Mouse (Mus musculus) embryonic facial prominence, embryonic 11.5 days (tissue): ENCODE results near the gene Nhp2. TPM values are rescaled to one million over a fixed set of nuclear protein-coding genes. Genes with fewer than 3 reads are reported as not detected.

Source experiments
- ATAC-seq: fragments of 200-750 bp; cut with Nextera tagmentation; replicated peaks from 2 replicates; pipeline ENCODE4 v1.8.0; 2017; ENCODE audit warnings: low read depth; ENCODE audit not compliant: insufficient number of reproducible peaks, low FRiP score, low TSS enrichment
- DNase-seq: peaks from one replicate; pipeline ENCODE4 v3.0.0-alpha.2; 2015; ENCODE audit warnings: low spot score
- H3K27ac ChIP-seq: fragments of 300-500 bp; sonication (generic); replicated peaks from 2 replicates; pipeline ENCODE4 v1.5.1; 2014; ENCODE audit warnings: mild to moderate bottlenecking, low read depth, low read length, control low read depth
- H3K27me3 ChIP-seq: fragments of 300-500 bp; sonication (generic); 2 replicates; pipeline ENCODE4 v1.6.1; 2014; ENCODE audit warnings: mild to moderate bottlenecking, low read length, moderate library complexity, mixed read lengths; ENCODE audit not compliant: control insufficient read depth, insufficient read depth
- H3K36me3 ChIP-seq: fragments of 300-500 bp; sonication (generic); replicated peaks from 2 replicates; pipeline ENCODE4 v1.6.1; 2014; ENCODE audit warnings: low read depth, mild to moderate bottlenecking, low read length, moderate library complexity, mixed read lengths; ENCODE audit not compliant: control insufficient read depth, insufficient read depth
- H3K4me1 ChIP-seq: fragments of 300-500 bp; sonication (generic); 2 replicates; pipeline ENCODE4 v1.6.1; 2014; ENCODE audit warnings: low read length, mixed read lengths; ENCODE audit not compliant: control insufficient read depth, insufficient read depth
- H3K4me2 ChIP-seq: fragments of 300-500 bp; sonication (generic); 2 replicates; pipeline ENCODE4 v1.6.1; 2014; ENCODE audit warnings: low read depth, mild to moderate bottlenecking, control low read depth, low read length, moderate library complexity
- H3K4me3 ChIP-seq: fragments of 300-500 bp; sonication (generic); 2 replicates; pipeline ENCODE4 v1.5.1; 2014; ENCODE audit warnings: low read depth, low read length, control low read depth
- H3K9ac ChIP-seq: fragments of 300-500 bp; sonication (generic); replicated peaks from 2 replicates; pipeline ENCODE4 v1.6.1; 2014; ENCODE audit warnings: mild to moderate bottlenecking, control low read depth, low read length
- H3K9me3 ChIP-seq: fragments of 300-500 bp; sonication (generic); replicated peaks from 2 replicates; pipeline ENCODE4 v1.6.1; 2016; ENCODE audit warnings: mild to moderate bottlenecking, low read length, inconsistent platforms, mixed read lengths; ENCODE audit not compliant: control insufficient read depth
- WGBS: fragments of 180-500 bp; shearing (Covaris S2); extraction: QIAGEN DNeasy Blood & Tissue Kit; methylation state at CpG from one replicate; pipeline ENCODE4 v1.1.7; 2014; 5-methylcytosine and 5-hydroxymethylcytosine counted together
- polyA plus RNA-seq: library from polyadenylated mRNA; unstranded; fragments of >200 nt; fragmentation: Nextera tagmentation; extraction: Ambion mirVana; gene quantifications from 2 replicates; pipeline ENCODE4 v1.2.1, GENCODE M21; 2014

The Nhp2 gene
- polyA plus RNA-seq, 1 experiment from 2014 or later: 169 TPM

DNA sequence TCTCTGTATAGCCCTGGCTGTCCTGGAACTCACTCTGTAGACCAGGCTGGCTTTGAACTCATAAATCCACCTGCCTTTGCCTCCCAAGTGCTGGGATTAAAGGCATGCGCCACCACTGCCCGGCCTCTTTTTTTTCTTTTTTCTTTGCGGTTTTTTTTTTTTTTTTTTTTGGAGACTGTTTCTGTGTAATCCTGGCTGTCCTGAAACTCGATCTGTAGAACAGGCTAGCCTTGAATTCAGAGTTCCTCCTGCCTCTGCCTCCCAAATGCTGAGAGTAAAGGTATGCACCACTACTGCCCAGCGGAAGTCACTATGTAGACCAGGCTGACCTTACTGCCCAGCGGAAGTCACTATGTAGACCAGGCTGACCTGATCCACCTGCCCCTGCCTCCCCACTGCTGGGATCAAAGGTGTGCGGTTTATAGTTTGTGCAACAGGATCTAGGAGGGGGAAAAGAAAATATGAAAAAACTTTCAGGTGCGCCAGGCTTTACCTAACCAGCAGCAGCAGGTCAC is 584 bp upstream of the Nhp2 start:
- peak overlapping the region; percentile 77 for H3K4me3 ChIP-seq
- no peak overlapping the region for H3K9ac ChIP-seq
- H3K4me1 ChIP-seq: no peaks in the 10 kb centered on the region
- no peak overlapping the region for H3K27ac ChIP-seq
- no peaks in the 10 kb centered on the region for H3K27me3 ChIP-seq
- DNase-seq (no peak), ATAC-seq (peak; percentile 40)
- no peaks in the 10 kb centered on the region for H3K9me3 ChIP-seq
- peaks cover 4% of the 10 kb centered on the region for H3K36me3 ChIP-seq
- H3K4me2 ChIP-seq: peak overlapping the region; percentile 36
- WGBS: 54% methylated on average over 8 of the region's 8 CpGs

DNA sequence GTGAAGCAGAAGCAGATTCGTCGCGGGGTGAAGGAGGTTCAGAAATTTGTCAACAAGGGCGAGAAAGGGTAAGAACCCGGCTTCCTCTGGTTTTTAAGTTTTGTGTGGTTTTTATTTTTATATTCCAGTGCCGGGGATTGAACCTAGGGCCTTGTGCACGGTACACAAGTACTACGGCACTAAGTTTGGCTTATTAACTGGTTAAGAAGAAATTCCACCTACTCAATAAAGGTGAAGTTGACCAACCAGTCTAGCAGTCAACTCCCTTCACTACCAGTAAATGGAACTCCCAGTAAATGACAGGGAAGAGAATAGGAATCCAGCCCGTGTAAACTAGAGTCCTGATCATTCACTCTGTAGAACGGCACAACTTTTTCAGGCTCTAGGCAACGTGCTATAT is 549 bp downstream of the Nhp2 start:
- no peak for DNase-seq
- no peaks in the 10 kb centered on the region for H3K4me1 ChIP-seq
- peaks cover 8% of the 10 kb centered on the region for H3K36me3 ChIP-seq
- peak overlapping the region; percentile 75 for H3K9ac ChIP-seq
- 0 out of 2 replicates have a peak overlapping the region, but pooled peaks have one; percentile 48 for H3K27ac ChIP-seq
- ATAC-seq: no peak
- H3K4me3 ChIP-seq: peak overlapping the region; percentile 77
- H3K4me2 ChIP-seq: peak overlapping the region; percentile 62
- WGBS: 2% methylated on average over 11 of the region's 11 CpGs
- H3K27me3 ChIP-seq: no peaks in the 10 kb centered on the region
- no peaks in the 10 kb centered on the region for H3K9me3 ChIP-seq

DNA sequence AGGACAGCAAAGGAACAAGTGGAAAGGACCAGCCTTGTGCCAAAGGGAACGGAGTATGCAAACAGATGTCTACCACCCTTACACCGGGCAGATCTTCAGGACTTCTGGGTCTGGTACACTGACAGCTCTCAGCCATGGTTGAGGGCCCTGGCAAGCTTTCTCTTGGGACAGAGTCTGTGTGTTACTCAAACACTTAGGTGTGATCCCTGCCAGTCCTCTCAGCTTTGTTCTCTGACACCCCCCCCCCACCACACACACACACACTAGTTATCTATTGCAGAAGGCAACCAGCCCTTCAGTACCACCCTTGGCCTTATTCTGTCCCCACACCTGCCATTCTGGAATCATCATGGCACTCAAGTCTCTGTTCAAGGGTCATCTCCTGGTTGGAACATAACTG is 2.2 kb downstream of the Nhp2 start:
- no peak overlapping the region for H3K27ac ChIP-seq
- no peak overlapping the region for H3K9ac ChIP-seq
- ATAC-seq (no peak), DNase-seq (no peak)
- H3K36me3 ChIP-seq: peaks cover 10% of the 10 kb centered on the region
- no peak overlapping the region for H3K4me2 ChIP-seq
- H3K27me3 ChIP-seq: no peaks in the 10 kb centered on the region
- H3K4me3 ChIP-seq: no peak overlapping the region
- H3K4me1 ChIP-seq: no peaks in the 10 kb centered on the region
- no peaks in the 10 kb centered on the region for H3K9me3 ChIP-seq
- 87% methylated on average over 2 of the region's 2 CpGs for WGBS

DNA sequence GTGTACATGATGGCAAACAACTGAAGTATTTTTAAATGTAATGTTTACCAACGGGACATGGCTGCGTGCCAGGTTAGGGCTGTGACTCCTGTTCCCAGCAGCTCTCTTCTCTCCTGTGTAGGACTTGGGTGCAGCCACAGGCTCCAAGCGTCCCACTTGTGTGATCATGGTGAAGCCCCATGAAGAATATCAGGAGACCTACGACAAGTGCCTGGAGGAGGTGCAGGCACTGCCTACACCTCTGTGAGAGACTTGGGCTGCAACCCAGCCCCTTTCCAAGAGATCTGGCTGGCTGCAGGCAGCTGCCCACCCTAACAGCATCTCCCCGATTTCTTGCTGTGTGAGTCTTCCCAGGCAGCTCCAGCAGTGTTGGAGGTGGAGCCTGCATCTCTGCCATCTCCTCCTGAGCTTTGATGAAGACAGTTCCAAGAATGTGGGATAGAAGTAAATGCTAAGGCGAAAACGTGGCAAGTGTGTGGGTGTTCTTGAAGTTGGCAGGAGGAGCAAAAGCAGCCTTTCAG is 3.5 kb downstream of the Nhp2 start:
- WGBS: 92% methylated on average over 7 of the region's 7 CpGs
- Histone ChIP-seq H3K4me3 (no peak overlapping the region), H3K36me3 (peaks cover 10% of the 10 kb centered on the region), H3K9ac (no peak overlapping the region), H3K27me3 (no peaks in the 10 kb centered on the region), H3K27ac (no peak overlapping the region), H3K4me2 (no peak overlapping the region), H3K9me3 (no peaks in the 10 kb centered on the region), H3K4me1 (no peaks in the 10 kb centered on the region)
- ATAC-seq (no peak), DNase-seq (no peak)

DNA sequence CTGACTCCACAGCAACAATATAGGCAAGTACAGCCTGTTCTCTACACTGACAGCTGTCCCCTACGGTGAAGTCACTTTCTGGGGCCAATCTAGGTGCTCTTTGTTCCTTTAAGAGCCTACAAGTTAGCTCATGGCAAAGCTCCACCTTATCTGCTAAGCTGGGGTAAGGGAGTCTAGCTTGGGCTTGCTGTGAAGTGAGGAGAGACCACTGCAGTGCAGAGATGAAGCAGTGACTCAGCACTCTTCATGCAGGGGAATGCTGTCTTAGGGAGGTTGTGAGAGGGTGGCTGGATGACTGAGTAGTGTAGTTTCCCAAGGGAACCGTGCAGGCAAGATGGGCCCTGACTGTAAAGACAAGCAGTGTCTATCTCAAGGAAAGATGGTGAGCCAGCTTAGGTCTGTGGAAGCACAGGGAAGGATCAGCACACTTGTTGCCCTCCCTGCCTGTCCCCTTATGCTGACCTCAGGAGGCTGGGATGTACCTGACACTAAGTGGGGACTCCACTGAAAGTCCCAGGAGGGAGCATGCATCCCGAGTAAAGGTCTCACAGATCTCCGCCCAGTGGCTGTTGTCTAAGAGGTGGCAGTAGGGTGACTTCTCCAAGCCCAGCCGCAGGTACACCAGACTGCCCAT is 5.8 kb downstream of the Nhp2 start:
- H3K4me3 ChIP-seq: no peak overlapping the region
- no peak overlapping the region for H3K4me2 ChIP-seq
- H3K36me3 ChIP-seq: peaks cover 10% of the 10 kb centered on the region
- H3K27ac ChIP-seq: no peak overlapping the region
- no peaks in the 10 kb centered on the region for H3K9me3 ChIP-seq
- no peaks in the 10 kb centered on the region for H3K4me1 ChIP-seq
- H3K9ac ChIP-seq: no peak overlapping the region
- WGBS: 82% methylated on average over 5 of the region's 5 CpGs
- H3K27me3 ChIP-seq: no peaks in the 10 kb centered on the region
- DNase-seq (no peak), ATAC-seq (no peak)

DNA sequence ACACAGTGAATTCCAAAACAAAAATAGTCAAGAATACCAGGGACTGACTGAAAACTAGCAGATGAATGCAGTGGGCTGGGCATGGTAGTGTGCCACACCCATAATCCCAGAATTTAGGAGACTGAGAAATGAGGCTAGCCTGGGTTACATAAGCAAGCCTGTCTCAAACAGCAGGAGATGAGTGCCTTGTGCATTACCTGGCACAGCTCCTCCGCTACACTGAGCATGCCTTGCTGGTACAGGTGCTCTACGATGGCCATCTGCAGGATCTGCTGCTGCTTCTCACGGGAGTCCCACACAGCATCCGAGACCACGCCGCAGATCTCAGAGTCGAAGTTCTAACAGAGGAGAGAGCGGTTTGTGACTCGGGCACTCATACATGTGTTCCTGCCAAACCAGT is 7.9 kb downstream of the Nhp2 start:
- WGBS: 88% methylated on average over 9 of the region's 9 CpGs

DNA sequence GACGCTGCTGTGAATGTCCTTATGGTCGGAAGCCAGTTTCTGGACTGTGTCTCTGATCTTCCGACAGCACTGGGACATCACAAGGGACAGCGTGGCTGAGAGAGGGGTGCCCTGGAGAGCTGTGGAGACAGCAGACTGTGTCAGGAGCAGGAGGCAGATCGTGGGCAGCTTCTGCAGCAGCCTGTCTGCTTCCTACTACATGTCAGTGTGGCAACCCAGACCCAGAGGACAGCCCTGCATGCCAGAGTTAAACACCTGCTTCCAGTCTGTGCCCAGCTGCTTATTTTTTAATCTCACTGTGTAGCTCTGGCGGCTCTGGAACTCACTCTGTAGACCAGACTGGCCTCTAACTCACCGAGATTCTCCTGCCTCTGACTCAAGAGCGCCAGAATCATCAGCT is 8.4 kb downstream of the Nhp2 start:
- H3K4me1 ChIP-seq: no peaks in the 10 kb centered on the region
- no peak overlapping the region for H3K4me2 ChIP-seq
- peaks cover 10% of the 10 kb centered on the region for H3K36me3 ChIP-seq
- no peak overlapping the region for H3K4me3 ChIP-seq
- ATAC-seq: no peak
- no peak for DNase-seq
- no peak overlapping the region for H3K27ac ChIP-seq
- no peaks in the 10 kb centered on the region for H3K9me3 ChIP-seq
- no peak overlapping the region for H3K9ac ChIP-seq
- H3K27me3 ChIP-seq: no peaks in the 10 kb centered on the region
- 86% methylated on average over 8 of the region's 8 CpGs for WGBS

More for the DNA sequence above, 7.9 kb downstream of the Nhp2 start:
- ATAC-seq: no peak
- Histone ChIP-seq H3K27me3 (no peaks in the 10 kb centered on the region), H3K9ac (no peak overlapping the region), H3K27ac (no peak overlapping the region), H3K4me3 (no peak overlapping the region), H3K4me2 (no peak overlapping the region), H3K9me3 (no peaks in the 10 kb centered on the region), H3K4me1 (no peaks in the 10 kb centered on the region), H3K36me3 (peaks cover 10% of the 10 kb centered on the region)
- no peak for DNase-seq

DNA sequence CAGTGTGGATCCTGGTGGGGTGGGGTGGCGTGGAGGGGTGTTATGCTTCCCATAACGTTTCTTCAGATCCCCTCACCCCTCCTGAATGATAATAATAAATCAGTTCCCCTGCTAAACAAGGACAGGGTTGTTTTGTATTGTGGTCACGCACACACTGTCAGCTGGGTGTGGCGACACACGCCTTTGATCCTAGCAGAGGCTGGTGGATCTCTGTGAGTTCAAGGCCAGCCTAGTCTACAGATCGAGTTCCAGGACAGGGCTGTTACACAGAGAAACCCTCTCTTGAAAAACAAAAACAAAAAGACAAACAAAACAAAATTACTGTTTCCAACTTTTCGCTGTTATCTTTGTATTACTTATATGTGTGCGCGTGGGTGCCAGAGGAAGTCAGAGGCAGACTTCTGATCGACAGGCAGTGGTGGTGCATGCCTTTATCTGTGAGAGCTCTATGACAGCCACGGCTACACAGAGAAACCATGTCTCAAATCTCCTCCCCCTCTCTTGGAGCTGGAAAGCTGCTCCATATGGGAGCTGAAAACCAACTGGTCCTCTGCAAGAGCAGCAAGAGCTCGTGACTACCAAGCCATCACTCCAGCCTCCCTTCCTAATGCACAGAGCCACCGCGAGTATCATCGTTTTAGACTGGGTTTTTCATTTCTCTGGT is 10.2 kb downstream of the Nhp2 start:
- WGBS: 83% methylated on average over 15 of the region's 15 CpGs
- Histone ChIP-seq H3K4me3 (no peak overlapping the region), H3K4me2 (no peak overlapping the region), H3K27ac (no peak overlapping the region), H3K27me3 (no peaks in the 10 kb centered on the region), H3K9me3 (no peaks in the 10 kb centered on the region), H3K36me3 (peaks cover 2% of the 10 kb centered on the region; the same call in 1 of the 2 replicates), H3K9ac (no peak overlapping the region), H3K4me1 (no peaks in the 10 kb centered on the region)
- ATAC-seq (no peak), DNase-seq (no peak)
